Mouse (Mus musculus) heart, postnatal 10 days (tissue): ENCODE measurements around the gene Gch1. TPM values are rescaled to one million over a fixed set of nuclear protein-coding genes. Genes with fewer than 3 reads are reported as not detected.
"Not testable (repeated sequence)": the region's sequence is repeated elsewhere in the genome, so short reads cannot be mapped to it uniquely, and the experiment has no call there.

Source experiments
- DNase-seq, 2 experiments: peaks; one replicate each; pipeline ENCODE4 v3.0.0; 2021
- intact Hi-C: fragments of 180-260 bp; cut with DNase I; formaldehyde crosslinking; loops from one replicate; pipeline ENCODE4 v1.15.1; 2025
- total RNA-seq, 2 experiments: library from RNA; stranded (reverse); gene quantifications; 2 replicates each; pipeline ENCODE4 v1.2.3; 2021

Gch1 gene
- total RNA-seq, 2 experiments from 2014 or later, result 7.2 to 7.8 TPM

DNA sequence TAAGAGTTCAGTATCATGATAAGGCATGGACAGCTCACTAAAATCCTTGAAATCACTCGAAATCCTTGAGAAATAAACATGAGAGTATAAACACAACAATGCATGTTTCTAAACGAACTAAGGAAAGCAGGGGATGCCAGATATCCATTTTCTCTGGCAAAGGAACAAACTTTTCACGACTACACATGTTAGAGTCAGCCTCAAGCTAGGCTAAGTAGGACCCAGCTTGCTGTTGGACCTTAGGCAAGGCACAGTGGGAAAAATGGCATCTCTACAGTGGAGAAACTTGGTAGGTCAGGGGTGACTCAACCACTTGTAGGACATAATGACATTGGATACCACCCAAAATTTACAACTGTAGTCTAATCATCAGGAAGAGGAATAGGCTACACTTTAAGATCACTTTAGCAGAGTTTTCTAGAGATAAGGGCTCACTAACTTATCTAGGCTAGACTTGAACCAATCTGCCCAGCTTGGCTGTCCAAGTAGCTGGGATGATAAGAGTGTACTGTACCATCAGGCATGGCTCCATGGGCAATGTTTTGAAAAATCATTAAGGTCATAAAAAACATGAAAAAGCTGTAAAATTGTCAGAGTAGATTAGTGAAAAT is 18.6 kb downstream of the Gch1 start:
- intact Hi-C loops, result no loop called here
- no peak for DNase-seq

DNA sequence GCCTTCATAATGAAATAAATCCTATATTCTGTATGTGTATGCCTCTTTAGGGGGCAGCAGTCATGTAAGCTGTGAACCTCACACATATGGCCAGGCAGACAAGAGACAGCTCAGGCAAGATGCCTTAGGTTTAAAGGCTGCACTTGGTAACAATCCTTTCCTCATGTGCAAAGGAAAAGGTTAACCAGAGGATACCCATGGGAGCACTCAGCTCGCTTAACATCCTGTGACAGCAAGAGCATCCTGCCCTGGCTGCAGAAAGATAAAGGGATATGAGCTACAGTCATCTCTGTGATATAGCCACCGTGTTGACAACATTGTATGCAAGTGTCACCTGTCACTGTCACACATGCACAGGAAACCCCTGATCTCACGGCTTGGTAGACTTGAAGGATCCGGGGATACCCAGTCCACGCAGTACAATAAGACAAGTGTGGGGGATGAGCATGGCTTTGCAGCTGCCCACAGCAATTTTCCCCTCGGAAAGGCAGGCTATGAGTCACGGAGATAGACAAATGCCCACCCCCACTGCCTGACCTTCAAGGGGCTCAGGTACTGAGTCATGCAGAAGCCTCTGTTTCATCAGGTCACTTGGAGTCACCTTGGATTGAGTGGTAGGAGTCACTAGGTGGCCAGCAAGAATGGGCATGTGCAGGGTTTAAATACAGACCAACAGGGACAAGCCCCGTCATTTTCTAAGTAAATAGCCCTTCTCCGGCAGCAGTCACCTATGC is 19.4 kb downstream of the Gch1 start:
- DNase-seq, result no peak
- intact Hi-C loops, result loop anchor here (2.0 kb wide), 1 partner anchor 19 kb away; the partner anchor contains the start of gene Gch1

- intact Hi-C loops, result no loop called here
- DNase-seq, result no peak
Observed at GRCm38 (mm10) chr14:47165741-47166140, 23.5 kb downstream of the Gch1 start.

GRCm38 (mm10) chr14:47165117-47165516 is 24.1 kb downstream of the Gch1 start:
- no peak for DNase-seq
- intact Hi-C loops, result no loop called here

DNA sequence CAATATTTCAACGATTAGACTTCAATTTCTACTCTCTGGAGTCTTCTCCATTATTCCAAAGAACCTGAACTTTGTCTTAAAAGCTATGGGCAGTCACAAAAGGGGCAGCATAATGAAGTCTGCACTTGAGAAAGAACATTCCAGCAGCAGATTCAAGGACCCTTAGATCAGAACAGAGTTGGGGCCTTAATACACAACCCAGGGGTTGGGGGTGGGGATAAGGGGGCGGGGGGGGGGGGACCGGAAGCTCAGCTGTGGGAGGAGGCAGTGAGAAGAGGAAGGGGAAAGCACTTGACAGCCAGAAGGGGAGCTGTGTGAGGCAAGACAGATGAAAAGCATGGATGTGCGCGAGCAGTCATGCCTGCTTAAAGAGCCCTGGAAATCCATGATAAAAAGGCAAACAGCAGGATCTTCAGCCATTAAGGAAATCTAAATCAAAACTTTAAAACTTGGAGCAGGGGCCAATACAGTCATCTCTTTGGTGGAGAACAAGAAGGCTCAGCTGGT is 27.2 kb downstream of the Gch1 start:
- intact Hi-C loops, result no loop called here

DNA sequence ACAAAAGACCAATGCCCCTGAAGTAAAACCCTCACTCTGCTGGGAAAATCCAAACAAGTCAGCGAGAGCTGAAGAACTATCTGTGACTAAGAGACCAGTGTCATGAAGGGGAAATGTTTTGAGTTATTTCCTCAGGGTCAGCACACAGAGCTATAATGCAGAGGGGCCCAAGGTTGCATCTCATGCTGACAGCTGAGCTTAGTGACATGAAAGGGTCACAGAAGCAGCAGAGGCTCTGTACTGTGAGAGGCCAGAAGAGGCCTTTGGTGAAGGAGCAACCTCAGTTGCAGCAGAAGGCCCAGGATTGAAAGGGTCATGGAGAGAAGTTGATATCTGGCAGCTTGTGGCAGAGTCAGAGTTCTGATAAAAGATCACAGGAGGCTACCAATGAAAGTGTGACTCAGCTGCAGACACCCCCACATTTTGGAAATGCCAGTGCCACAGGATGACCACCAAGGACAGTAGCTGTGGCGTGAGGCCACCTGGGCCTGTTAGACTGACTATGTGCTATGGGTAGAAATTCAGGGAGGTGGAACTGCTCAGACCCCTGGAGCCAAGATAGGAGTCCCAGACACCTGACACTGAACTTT is 29.1 kb downstream of the Gch1 start:
- intact Hi-C loops, result no loop called here

More for the DNA sequence above, 27.2 kb downstream of the Gch1 start:
- no peak for DNase-seq

GRCm38 (mm10) chr14:47154303-47154702 is 34.9 kb downstream of the Gch1 start:
- DNase-seq, result no peak
- intact Hi-C loops, result loop anchor here (5.0 kb wide), 1 partner anchor 48 kb away; no protein-coding TSS in a partner anchor

More for the DNA sequence above, 29.1 kb downstream of the Gch1 start:
- no peak for DNase-seq

DNA sequence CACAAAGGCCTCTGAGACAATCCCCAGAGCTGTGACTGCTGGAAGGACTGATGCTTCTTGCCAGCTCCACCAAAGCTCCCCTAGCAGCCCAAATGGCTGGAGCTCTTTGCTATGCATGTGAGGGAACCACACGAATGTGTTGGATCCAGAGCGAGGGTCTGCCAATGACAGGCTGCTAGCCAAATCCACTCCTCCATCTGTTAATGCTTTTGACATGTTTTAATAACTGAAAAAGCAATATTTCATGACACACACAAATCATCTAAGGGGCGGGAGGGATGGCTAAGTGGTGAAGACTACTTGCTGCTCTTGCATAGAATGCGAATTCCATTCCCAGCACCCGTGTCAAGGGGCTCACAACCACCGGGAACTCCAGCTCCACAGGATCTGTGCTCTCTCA is 37.9 kb downstream of the Gch1 start:
- intact Hi-C loops, result loop anchor here (5.0 kb wide), 1 partner anchor 51 kb away; no protein-coding TSS in a partner anchor

GRCm38 (mm10) chr14:47144326-47144725 is 44.9 kb downstream of the Gch1 start:
- intact Hi-C loops, result no loop called here
- DNase-seq, result no peak

More for the DNA sequence above, 37.9 kb downstream of the Gch1 start:
- DNase-seq, result no peak

GRCm38 (mm10) chr14:47138853-47139252 is 50.4 kb downstream of the Gch1 start:
- no peak for DNase-seq
- intact Hi-C loops, result no loop called here

DNA sequence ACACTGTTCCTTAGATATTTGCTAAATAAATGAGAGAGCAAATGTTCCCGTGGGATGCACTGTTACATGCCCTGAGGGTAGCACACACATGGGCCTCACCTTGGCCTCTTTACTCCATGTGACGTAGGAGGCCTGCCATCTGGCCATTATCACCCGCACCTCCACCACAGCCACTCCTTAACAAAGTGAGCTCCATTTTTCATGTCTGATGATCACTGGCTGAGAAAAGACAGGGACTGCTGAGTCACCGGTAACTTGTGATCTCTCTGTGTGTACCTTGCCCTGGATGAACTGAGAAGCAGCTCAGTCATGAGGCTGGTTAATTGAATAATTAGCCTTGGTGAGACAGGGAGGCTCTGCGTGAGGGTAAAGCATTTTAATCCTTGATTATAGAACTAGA is 52.6 kb downstream of the Gch1 start:
- intact Hi-C loops, result no loop called here
- DNase-seq, result no peak

DNA sequence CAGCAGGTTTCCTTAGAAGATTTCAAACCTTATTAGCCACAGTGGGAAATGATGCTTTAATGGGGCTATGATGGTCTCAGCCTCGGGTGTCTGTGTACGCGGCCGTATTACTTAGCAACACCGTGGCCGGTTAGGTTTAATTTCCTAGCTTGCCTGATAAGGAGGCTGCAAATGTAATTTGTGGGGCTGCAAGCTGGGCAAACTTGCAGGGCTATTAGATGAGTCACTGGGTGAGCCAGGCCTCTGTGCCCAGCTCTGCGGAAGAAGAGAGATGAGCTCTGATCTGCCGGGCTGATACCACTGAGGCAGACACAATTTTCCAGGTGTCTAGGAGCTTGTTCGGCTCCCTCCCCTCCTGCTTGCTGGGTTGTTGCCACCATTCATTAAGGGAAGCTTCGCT is 55.3 kb downstream of the Gch1 start:
- no peak for DNase-seq
- intact Hi-C loops, result no loop called here

GRCm38 (mm10) chr14:47127987-47128386 is 61.2 kb downstream of the Gch1 start:
- intact Hi-C loops, result no loop called here
- no peak for DNase-seq

GRCm38 (mm10) chr14:47117522-47117921 is 71.7 kb downstream of the Gch1 start:
- intact Hi-C loops, result no loop called here
- no peak for DNase-seq

DNA sequence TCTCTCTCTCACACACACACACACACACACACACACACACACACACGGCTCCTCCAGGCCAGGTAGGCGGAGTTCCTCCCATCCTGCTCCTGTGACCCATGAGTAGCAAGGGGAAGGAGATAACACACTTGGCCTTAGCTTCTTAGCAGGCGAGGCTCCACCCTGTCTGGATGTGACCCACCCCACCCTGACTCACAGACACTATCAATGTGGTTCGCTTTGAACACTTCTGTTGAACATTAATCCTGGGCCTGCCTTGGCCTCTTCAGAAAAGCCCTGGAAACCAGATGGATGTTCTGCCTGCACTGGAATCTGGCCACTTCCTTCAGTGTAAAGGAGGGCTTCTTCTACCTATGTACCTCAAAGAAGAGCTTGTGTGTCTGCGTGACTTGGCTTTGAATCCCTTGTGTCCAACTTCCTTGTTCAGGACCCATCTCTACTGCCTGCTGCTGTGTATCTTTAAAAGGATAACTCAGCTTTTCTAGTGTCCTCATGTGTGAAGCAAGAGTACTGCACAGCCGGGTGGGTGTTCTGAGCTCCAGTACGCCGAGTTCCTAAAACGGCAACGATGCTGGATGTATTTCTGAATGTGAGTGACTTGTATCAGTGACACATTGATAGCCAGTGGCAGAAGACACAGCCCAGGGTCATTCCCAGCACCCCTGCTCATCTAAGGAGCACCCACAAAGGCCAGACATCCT is 73.0 kb downstream of the Gch1 start:
- intact Hi-C loops, result no loop called here
- DNase-seq, result no peak

DNA sequence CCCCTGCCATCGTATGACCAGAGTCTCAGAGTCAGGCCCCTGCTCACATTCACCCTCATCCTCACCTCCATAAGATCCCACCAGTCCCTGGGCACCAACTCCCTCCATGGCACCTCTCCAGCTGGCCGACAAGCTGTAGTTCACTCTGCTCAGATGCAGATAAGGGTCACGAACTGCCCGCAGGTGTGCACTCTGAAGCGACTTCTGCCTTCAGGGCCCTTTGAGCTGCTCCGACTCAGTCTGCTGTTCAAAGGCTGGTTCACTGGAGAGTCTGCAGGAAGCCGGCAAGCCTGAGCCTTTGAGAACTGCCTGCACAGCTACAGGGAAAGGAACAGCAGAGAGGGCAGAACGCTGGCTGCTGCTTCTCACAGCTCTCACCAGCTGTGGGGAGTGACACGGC is 74.1 kb downstream of the Gch1 start:
- intact Hi-C loops, result no loop called here
- DNase-seq, result no peak

GRCm38 (mm10) chr14:47111341-47111740 is 77.9 kb downstream of the Gch1 start:
- no peak for DNase-seq
- intact Hi-C loops, result no loop called here

DNA sequence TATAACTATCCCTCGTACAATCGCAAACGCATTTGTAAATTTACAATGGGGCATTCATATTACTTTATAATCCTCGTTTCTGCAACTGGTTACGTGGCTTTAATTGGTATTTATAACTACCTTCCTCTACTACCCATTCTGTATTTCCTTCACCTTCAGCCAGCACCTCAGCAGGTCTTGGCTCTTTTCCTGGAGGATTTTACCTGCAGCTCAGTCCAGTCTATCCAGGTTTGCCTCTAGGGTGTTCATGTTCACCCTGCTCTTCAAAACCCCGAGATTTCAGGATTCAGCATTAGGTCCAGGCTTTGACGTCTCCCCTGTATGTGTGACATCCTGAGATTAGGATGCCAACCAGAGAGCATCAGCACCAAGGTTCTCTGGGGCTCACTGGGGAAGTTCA is 78.8 kb downstream of the Gch1 start:
- intact Hi-C loops, result not testable (repeated sequence)

DNA sequence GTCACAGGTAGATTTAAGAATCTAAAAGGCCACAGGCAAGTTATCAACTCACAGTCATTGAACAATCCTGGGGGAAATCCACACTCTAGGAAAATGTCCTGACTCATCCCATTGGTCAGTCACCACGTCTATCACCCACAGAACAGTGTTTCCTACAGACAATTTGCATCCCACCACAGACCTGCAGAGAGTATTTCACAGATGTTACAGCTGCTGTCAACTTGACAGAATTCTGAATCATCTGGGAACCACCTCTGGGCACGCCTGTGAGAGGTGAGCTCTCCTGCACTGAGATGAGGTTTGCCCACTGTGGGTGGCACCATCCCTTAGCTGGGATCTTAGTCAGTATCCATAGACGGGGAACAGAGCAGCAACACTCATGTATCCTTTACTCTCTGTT is 81.8 kb downstream of the Gch1 start:
- DNase-seq, result no peak
- intact Hi-C loops, result no loop called here

More for the DNA sequence above, 78.8 kb downstream of the Gch1 start:
- not testable (repeated sequence) for DNase-seq

GRCm38 (mm10) chr14:47105755-47106154 is 83.5 kb downstream of the Gch1 start:
- no peak for DNase-seq
- intact Hi-C loops, result no loop called here

DNA sequence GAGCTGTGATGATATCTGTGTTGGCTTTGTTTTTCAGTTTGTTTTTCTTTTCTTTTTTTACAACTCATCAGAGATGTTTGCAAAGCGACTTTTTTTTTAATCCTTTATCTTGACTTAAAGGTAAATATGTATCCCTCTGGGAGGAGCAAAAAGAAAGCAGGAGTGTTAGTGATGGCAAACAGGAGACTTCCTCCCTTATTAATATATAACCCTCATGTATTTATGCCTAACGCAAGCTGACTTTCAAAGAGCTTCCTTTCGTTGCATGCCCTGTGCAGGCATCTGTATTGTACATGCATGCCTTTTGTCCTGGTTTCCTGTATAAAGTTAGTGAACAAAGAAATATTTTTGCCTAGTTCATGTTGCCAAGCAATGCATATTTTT is 84.0 kb downstream of the Gch1 start:
- DNase-seq, result no peak
- intact Hi-C loops, result no loop called here
